Mouse (Mus musculus) heart, embryonic 15.5 days (tissue): ENCODE measurements around the gene Senp5. TPM values are rescaled to one million over a fixed set of nuclear protein-coding genes. Genes with fewer than 3 reads are reported as not detected.

Experiments used
- ATAC-seq: fragments of 200-750 bp; cut with Nextera tagmentation; replicated peaks from 2 replicates; pipeline ENCODE4 v1.8.0; 2017; ENCODE audit warnings: low read depth, moderate TSS enrichment; ENCODE audit not compliant: insufficient number of reproducible peaks, insufficient read depth, low FRiP score
- H3K27ac ChIP-seq: fragments of 300-500 bp; sonication (generic); 2 replicates; pipeline ENCODE4 v1.5.1; 2015; ENCODE audit warnings: mild to moderate bottlenecking, inconsistent platforms
- H3K27me3 ChIP-seq: fragments of 300-500 bp; sonication (generic); 2 replicates; pipeline ENCODE4 v1.6.1; 2015; ENCODE audit warnings: inconsistent platforms
- H3K36me3 ChIP-seq: fragments of 300-500 bp; sonication (generic); 2 replicates; pipeline ENCODE4 v1.6.1; 2015; ENCODE audit warnings: mild to moderate bottlenecking, inconsistent platforms
- H3K4me1 ChIP-seq: fragments of 300-500 bp; sonication (generic); replicated peaks from 2 replicates; pipeline ENCODE4 v1.6.1; 2015; ENCODE audit warnings: inconsistent platforms
- H3K4me2 ChIP-seq: fragments of 300-500 bp; sonication (generic); 2 replicates; pipeline ENCODE4 v1.6.1; 2015; ENCODE audit warnings: inconsistent platforms, mild to moderate bottlenecking, moderate library complexity
- H3K4me3 ChIP-seq: fragments of 300-500 bp; sonication (generic); 2 replicates; pipeline ENCODE4 v1.5.1; 2015; ENCODE audit warnings: mild to moderate bottlenecking, inconsistent platforms
- H3K9ac ChIP-seq: fragments of 300-500 bp; sonication (generic); 2 replicates; pipeline ENCODE4 v1.6.1; 2015; ENCODE audit warnings: mild to moderate bottlenecking, inconsistent platforms
- H3K9me3 ChIP-seq: fragments of 300-500 bp; sonication (generic); replicated peaks from 2 replicates; pipeline ENCODE4 v1.6.1; 2016; ENCODE audit warnings: inconsistent platforms
- WGBS: fragments of 180-500 bp; shearing (Covaris S2); methylation state at CpG from one replicate; pipeline ENCODE4 v1.1.7; 2015; ENCODE audit warnings: mixed read lengths; 5-methylcytosine and 5-hydroxymethylcytosine counted together
- polyA plus RNA-seq: library from polyadenylated mRNA; unstranded; fragments of >200 nt; fragmentation: Nextera tagmentation; extraction: Ambion mirVana; gene quantifications from 2 replicates; pipeline ENCODE4 v1.2.1, GENCODE M21; 2015

The Senp5 gene
- 9.9 and 10.9 TPM in 2 replicates for polyA plus RNA-seq

DNA sequence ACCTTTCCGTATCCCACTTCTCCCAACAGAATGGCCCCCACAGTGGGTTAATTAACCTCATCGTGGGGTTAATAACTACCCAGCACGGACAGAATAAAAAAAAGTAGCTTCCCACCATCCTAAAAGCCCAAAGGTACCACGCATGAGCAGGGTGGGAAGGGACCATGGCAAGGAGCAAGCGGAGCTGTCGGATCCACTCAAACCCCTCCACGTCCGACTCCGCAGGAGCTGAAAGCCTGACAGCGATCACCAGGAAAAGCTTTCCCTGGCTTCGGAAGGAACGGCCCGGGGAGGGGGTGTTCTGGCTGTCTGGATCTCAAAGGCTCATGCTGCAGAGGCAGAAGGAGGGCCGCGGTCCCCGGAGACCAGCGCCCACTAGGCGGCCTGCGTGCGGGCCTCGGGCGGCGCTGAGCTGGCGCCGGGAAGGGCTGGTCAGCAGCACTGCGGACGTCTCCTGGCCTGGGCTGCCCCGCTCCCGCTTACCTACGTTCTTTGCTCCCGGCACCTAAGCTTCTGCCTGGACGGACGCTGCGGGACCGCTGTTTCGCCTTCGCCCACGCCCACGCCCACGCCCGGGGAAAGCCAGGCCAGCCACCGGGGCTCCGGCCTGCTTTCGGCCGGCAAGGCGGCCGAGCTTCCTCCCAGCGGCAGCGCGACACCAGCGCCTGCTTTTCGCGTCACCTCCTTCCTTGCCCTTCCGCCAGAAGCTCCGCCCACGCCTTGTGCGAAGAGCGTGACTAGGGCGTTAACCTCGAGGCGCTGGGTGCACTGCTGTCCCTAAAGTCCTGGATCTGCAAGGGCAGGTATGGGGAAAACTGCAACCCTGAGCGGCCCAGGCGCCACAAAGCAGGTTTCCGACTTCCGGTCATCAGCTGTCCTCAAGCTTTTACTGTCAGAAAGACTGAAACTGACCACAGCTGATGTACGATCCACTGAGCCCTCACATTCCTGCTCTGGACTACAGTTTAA, at the start of gene Senp5:
Gene Senp5 (minus strand): TSS at position 779 of the 969 bp plus-strand sequence.
- peaks cover 14% of the 10 kb centered on the region for H3K4me1 ChIP-seq
- peak within 1 kb of the TSS; percentile 93 for H3K4me3 ChIP-seq
- H3K36me3 ChIP-seq = no peaks in the 10 kb centered on the region
- H3K9ac ChIP-seq = peak within 1 kb of the TSS; percentile 95
- H3K27me3 ChIP-seq = no peaks in the 10 kb centered on the region
- H3K9me3 ChIP-seq = no peaks in the 10 kb centered on the region
- under 1% methylated on average over 65 of the region's 66 CpGs for WGBS
- ATAC-seq = peak; percentile 93
- H3K27ac ChIP-seq = peak within 1 kb of the TSS; percentile 85
- H3K4me2 ChIP-seq = peak within 1 kb of the TSS; percentile 81

- 89% methylated on average over 4 of the region's 4 CpGs for WGBS
Observed at GRCm38 (mm10) chr16:32042367-32042766, 39.3 kb upstream of the Senp5 start.

DNA sequence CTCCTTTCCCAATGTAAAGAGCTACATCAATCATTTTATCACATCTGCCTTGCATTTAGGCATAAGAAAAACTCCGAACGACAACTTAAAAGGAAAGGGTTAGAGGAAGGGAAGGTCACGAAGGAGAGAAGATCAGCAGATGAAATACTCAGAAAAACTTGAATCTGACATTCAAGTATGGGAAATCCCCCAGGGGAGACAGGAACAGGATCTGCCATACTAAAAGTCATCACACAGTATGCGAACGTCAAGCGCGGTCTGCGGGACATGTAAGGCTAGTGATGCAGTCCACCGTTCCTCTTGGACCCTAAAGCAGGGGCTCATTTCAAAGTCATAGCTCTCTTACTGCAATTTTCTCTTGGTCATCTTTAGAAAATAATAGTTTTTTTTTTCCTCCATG, 16.6 kb upstream of the Senp5 start:
- 93% methylated on average over 9 of the region's 9 CpGs for WGBS
- H3K9ac ChIP-seq = no peak overlapping the region
- H3K4me3 ChIP-seq = no peak overlapping the region
- H3K9me3 ChIP-seq = no peaks in the 10 kb centered on the region
- no peak overlapping the region for H3K4me2 ChIP-seq
- H3K27ac ChIP-seq = no peak overlapping the region
- no peak for ATAC-seq
- peaks cover 57% of the 10 kb centered on the region for H3K36me3 ChIP-seq
- no peaks in the 10 kb centered on the region for H3K27me3 ChIP-seq
- H3K4me1 ChIP-seq = no peaks in the 10 kb centered on the region

More at GRCm38 (mm10) chr16:32042367-32042766, 39.3 kb upstream of the Senp5 start:
- Histone ChIP-seq H3K36me3 (peaks cover 60% of the 10 kb centered on the region), H3K4me1 (no peaks in the 10 kb centered on the region), H3K27ac (no peak overlapping the region), H3K9ac (no peak overlapping the region), H3K27me3 (no peaks in the 10 kb centered on the region), H3K4me3 (no peak overlapping the region), H3K9me3 (no peaks in the 10 kb centered on the region), H3K4me2 (no peak overlapping the region)
- ATAC-seq = no peak

DNA sequence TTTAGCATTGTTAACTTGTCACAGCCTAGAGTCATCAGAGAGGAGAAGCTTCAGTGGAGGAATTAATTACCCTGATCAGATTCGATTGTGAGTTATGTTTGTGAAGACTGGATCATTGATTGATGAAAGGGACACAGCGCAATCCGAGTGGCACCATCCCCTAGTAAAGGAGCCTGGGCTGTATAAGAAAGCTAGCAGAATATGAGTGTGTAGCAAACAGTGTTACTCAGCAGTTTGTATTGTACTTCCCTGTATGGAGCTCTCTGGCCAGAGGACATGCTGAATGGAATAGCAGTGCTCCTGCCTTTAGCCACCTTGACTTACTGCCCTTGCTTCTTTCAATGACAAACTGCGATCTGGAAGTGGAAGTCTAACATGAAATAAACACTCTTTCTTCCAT, 7.2 kb upstream of the Senp5 start:
- ATAC-seq = no peak
- peaks cover 3% of the 10 kb centered on the region; the same call in 1 of the 2 replicates for H3K36me3 ChIP-seq

GRCm38 (mm10) chr16:32009913-32010312, 6.8 kb upstream of the Senp5 start:
- no peak overlapping the region for H3K4me3 ChIP-seq
- ATAC-seq = no peak

More for the DNA sequence above, 7.2 kb upstream of the Senp5 start:
- no peak overlapping the region for H3K9ac ChIP-seq
- no peaks in the 10 kb centered on the region for H3K27me3 ChIP-seq
- H3K27ac ChIP-seq = no peak overlapping the region
- no peak overlapping the region for H3K4me2 ChIP-seq
- no peak overlapping the region for H3K4me3 ChIP-seq
- no peaks in the 10 kb centered on the region for H3K4me1 ChIP-seq
- no peaks in the 10 kb centered on the region for H3K9me3 ChIP-seq
- WGBS = 83% methylated on average over 4 of the region's 4 CpGs

DNA sequence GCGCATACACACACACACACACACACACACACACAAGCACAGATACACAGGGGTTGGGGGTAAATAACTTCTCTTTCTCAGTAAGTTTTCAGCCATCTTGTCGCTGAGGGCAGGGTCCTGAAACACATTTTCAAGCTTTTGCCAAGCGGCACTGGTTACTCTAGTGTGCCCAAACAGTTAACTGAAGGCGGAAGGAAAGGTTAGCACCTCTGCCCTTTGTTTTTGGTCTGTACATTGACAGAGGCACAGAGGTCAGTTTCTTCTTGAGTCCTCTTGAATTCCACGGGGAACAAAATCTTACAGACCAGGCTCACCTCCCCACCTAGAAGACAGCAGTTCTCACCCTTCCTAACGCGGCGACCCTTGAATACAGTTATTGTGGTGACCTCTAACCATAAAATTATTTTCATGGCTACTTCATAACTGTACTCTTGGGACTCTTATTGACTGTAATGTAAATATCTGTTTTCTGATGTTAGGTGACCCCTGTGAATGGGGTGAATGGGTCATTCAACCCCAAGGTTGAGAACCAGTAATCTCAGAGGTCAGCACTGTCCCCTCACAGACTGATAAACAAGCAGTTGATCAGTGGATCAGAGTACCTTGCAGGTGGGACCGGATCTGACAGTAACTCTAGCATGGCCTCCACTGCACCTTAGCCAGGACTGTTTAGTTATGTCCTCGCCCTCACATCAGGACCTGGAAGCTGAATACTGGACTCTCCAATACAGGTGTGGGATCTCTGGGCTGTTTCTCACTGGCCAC, 5.6 kb upstream of the Senp5 start:
- no peak overlapping the region for H3K9ac ChIP-seq
- H3K9me3 ChIP-seq = no peaks in the 10 kb centered on the region
- no peak overlapping the region for H3K27ac ChIP-seq
- H3K4me3 ChIP-seq = no peak overlapping the region
- H3K27me3 ChIP-seq = no peaks in the 10 kb centered on the region
- H3K4me2 ChIP-seq = no peak overlapping the region
- WGBS = 75% methylated on average over 10 of the region's 10 CpGs
- no peaks in the 10 kb centered on the region for H3K36me3 ChIP-seq
- peaks cover under 1% of the 10 kb centered on the region; the same call in 1 of the 2 replicates for H3K4me1 ChIP-seq
- no peak for ATAC-seq

More at GRCm38 (mm10) chr16:32009913-32010312, 6.8 kb upstream of the Senp5 start:
- H3K9me3 ChIP-seq = no peaks in the 10 kb centered on the region
- 30% methylated on average over 5 of the region's 5 CpGs for WGBS
- H3K27ac ChIP-seq = no peak overlapping the region
- H3K27me3 ChIP-seq = no peaks in the 10 kb centered on the region
- no peaks in the 10 kb centered on the region for H3K4me1 ChIP-seq
- peaks cover 3% of the 10 kb centered on the region; the same call in 1 of the 2 replicates for H3K36me3 ChIP-seq
- no peak overlapping the region for H3K9ac ChIP-seq
- H3K4me2 ChIP-seq = no peak overlapping the region

- Histone ChIP-seq H3K4me1 (peaks cover 14% of the 10 kb centered on the region), H3K4me3 (no peak overlapping the region), H3K9ac (no peak overlapping the region), H3K36me3 (no peaks in the 10 kb centered on the region), H3K27me3 (no peaks in the 10 kb centered on the region), H3K9me3 (no peaks in the 10 kb centered on the region), H3K4me2 (no peak overlapping the region), H3K27ac (no peak overlapping the region)
- WGBS = 86% methylated on average over 3 of the region's 3 CpGs
- no peak for ATAC-seq
Observed at GRCm38 (mm10) chr16:32004731-32005130, 1.6 kb upstream of the Senp5 start.

- H3K36me3 ChIP-seq = no peaks in the 10 kb centered on the region
- H3K27ac ChIP-seq = no peak overlapping the region
- 83% methylated on average over 5 of the region's 5 CpGs for WGBS
- no peaks in the 10 kb centered on the region for H3K9me3 ChIP-seq
- H3K4me2 ChIP-seq = no peak overlapping the region
- no peak overlapping the region for H3K9ac ChIP-seq
- H3K4me3 ChIP-seq = no peak overlapping the region
- H3K4me1 ChIP-seq = peaks cover under 1% of the 10 kb centered on the region
- no peak for ATAC-seq
- H3K27me3 ChIP-seq = no peaks in the 10 kb centered on the region
Observed at GRCm38 (mm10) chr16:31996371-31996770, 6.7 kb downstream of the Senp5 start.

- H3K27me3 ChIP-seq = no peaks in the 10 kb centered on the region
- ATAC-seq = no peak
- H3K9ac ChIP-seq = no peak overlapping the region
- no peak overlapping the region for H3K4me3 ChIP-seq
- H3K36me3 ChIP-seq = peaks cover 13% of the 10 kb centered on the region
- no peaks in the 10 kb centered on the region for H3K4me1 ChIP-seq
- H3K9me3 ChIP-seq = no peaks in the 10 kb centered on the region
- H3K4me2 ChIP-seq = no peak overlapping the region
- H3K27ac ChIP-seq = no peak overlapping the region
Observed at GRCm38 (mm10) chr16:31993946-31994345, 9.1 kb downstream of the Senp5 start.

- Histone ChIP-seq H3K9me3 (no peaks in the 10 kb centered on the region), H3K4me2 (no peak overlapping the region), H3K9ac (no peak overlapping the region), H3K36me3 (peaks cover 20% of the 10 kb centered on the region), H3K4me3 (no peak overlapping the region), H3K4me1 (no peaks in the 10 kb centered on the region), H3K27me3 (no peaks in the 10 kb centered on the region), H3K27ac (no peak overlapping the region)
- no peak for ATAC-seq
- 95% methylated on average over 4 of the region's 4 CpGs for WGBS
Observed at GRCm38 (mm10) chr16:31993195-31993594, 9.9 kb downstream of the Senp5 start.

GRCm38 (mm10) chr16:31992039-31992438, 11.0 kb downstream of the Senp5 start:
- WGBS = 40% methylated on average over 1 of the region's 1 CpGs
- Histone ChIP-seq H3K36me3 (peaks cover 29% of the 10 kb centered on the region), H3K4me2 (no peak overlapping the region), H3K9ac (no peak overlapping the region), H3K27me3 (no peaks in the 10 kb centered on the region), H3K4me1 (no peaks in the 10 kb centered on the region), H3K27ac (no peak overlapping the region), H3K9me3 (no peaks in the 10 kb centered on the region), H3K4me3 (no peak overlapping the region)
- no peak for ATAC-seq
